8 mouse cellular contexts compared by ENCODE assay signal in genomic region chr10:117282049-117282448, GRCm38 (mm10). TPM values are rescaled to one million over a fixed set of nuclear protein-coding genes. Genes with fewer than 3 reads are reported as not detected.
DNase-seq lines count a peak whose midpoint lies in the region; ATAC-seq lines count a peak whose summit lies in the region.

TSS of gene Lyz2 (minus strand) at chr10:117282321.

- no peak within 1 kb of the TSS for H3K4me2 ChIP-seq in hindbrain, embryonic 12.5 days (replicated peaks)
- H3K4me2 ChIP-seq in liver, embryonic 13.5 days = peak within 1 kb of the TSS; percentile 9; the same call in 1 of the 2 replicates
- H3K4me2 ChIP-seq in neural tube, embryonic 12.5 days (replicated peaks) = no peak within 1 kb of the TSS

- H3K9me3 ChIP-seq in hindbrain, embryonic 12.5 days (replicated peaks) = no peaks in the 10 kb centered on the region
- no peaks in the 10 kb centered on the region for H3K9me3 ChIP-seq in liver, embryonic 13.5 days (replicated peaks)
- H3K9me3 ChIP-seq in neural tube, embryonic 12.5 days = no peaks in the 10 kb centered on the region

- no peak for ATAC-seq in hindbrain, embryonic 12.5 days (ENCODE audit: low FRiP score)
- ATAC-seq in liver, embryonic 13.5 days (ENCODE audit: low read depth) = no peak
- no peak for ATAC-seq in neural tube, embryonic 12.5 days (ENCODE audit: low FRiP score, low read depth)

- H3K36me3 ChIP-seq in hindbrain, embryonic 12.5 days = no peaks in the 10 kb centered on the region
- no peaks in the 10 kb centered on the region for H3K36me3 ChIP-seq in liver, embryonic 13.5 days
- H3K36me3 ChIP-seq in neural tube, embryonic 12.5 days = no peaks in the 10 kb centered on the region

- peak; percentile 9 to 10 for DNase-seq in cerebellum, postnatal 10 days
- DNase-seq in cerebellum, postnatal 25 days = no peak
- DNase-seq in adrenal gland, adult 8-10 months = no peak
- DNase-seq in gastrocnemius, adult 8-10 months (ENCODE audit: low spot score in 2 of 2) = no peak
- no peak for DNase-seq in liver, embryonic 13.5 days
- DNase-seq in frontal cortex, postnatal 10 days (ENCODE audit: low spot score in 2 of 2) = no peak

- no peak within 1 kb of the TSS for H3K9ac ChIP-seq in hindbrain, embryonic 12.5 days
- no peak within 1 kb of the TSS for H3K9ac ChIP-seq in liver, embryonic 13.5 days
- no peak within 1 kb of the TSS for H3K9ac ChIP-seq in neural tube, embryonic 12.5 days

- no peaks in the 10 kb centered on the region for H3K27me3 ChIP-seq in hindbrain, embryonic 12.5 days
- H3K27me3 ChIP-seq in liver, embryonic 13.5 days = no peaks in the 10 kb centered on the region
- no peaks in the 10 kb centered on the region for H3K27me3 ChIP-seq in neural tube, embryonic 12.5 days (replicated peaks)

- H3K4me3 ChIP-seq in hindbrain, embryonic 12.5 days = no peak within 1 kb of the TSS
- H3K4me3 ChIP-seq in liver, embryonic 13.5 days (replicated peaks) = peak within 1 kb of the TSS; percentile 11; the same call in 1 of the 2 replicates
- H3K4me3 ChIP-seq in neural tube, embryonic 12.5 days = no peak within 1 kb of the TSS

- no peak within 1 kb of the TSS for H3K27ac ChIP-seq in hindbrain, embryonic 12.5 days
- no peak within 1 kb of the TSS for H3K27ac ChIP-seq in liver, embryonic 13.5 days
- no peak within 1 kb of the TSS for H3K27ac ChIP-seq in neural tube, embryonic 12.5 days

- H3K4me1 ChIP-seq in hindbrain, embryonic 12.5 days = no peaks in the 10 kb centered on the region
- H3K4me1 ChIP-seq in liver, embryonic 13.5 days (replicated peaks) = no peaks in the 10 kb centered on the region
- no peaks in the 10 kb centered on the region for H3K4me1 ChIP-seq in neural tube, embryonic 12.5 days

- 75% methylated on average over 4 of the region's 4 CpGs for WGBS in hindbrain, embryonic 12.5 days
- 16% methylated on average over 4 of the region's 4 CpGs for WGBS in liver, embryonic 13.5 days (ENCODE audit: insufficient replicate concordance)
- 66% methylated on average over 4 of the region's 4 CpGs for WGBS in neural tube, embryonic 12.5 days

RNA-seq across cellular contexts. Expression of gene Lyz2, which starts in this region (rescaled TPM):
- 100 to 1,000 TPM; 174 to 471 (median 338) TPM for total RNA-seq in adrenal gland, adult 8-10 months (2022)
- total RNA-seq in gastrocnemius, adult 8-10 months (2022) = 10 to 100 TPM; 12.5 to 38.1 (median 25.6) TPM
- polyA plus RNA-seq in hindbrain, embryonic 12.5 days (2016; fragmentation: Nextera tagmentation; extraction: Ambion mirVana) = 16.9 and 17.5 TPM in 2 replicates
- 150 and 159 TPM in 2 replicates for polyA plus RNA-seq in liver, embryonic 13.5 days (2015; fragmentation: Nextera tagmentation; extraction: Ambion mirVana)
- polyA plus RNA-seq in neural tube, embryonic 12.5 days (2016; fragmentation: Nextera tagmentation; extraction: Ambion mirVana) = 16.2 and 16.7 TPM in 2 replicates

Comparison
In these comparisons a context has a peak if more than half of its experiments do, and no peak if none do; other contexts are left out.
1. RNA of gene Lyz2 (total RNA-seq): 174 to 471 TPM in adrenal gland, adult 8-10 months; 12.5 to 38.1 TPM in gastrocnemius, adult 8-10 months; every median in the first group is over 4 times any median in the second.
2. DNase-seq: peak in cerebellum, postnatal 10 days (2 of 2); none in cerebellum, postnatal 25 days (0 of 2), adrenal gland, adult 8-10 months (single experiment), gastrocnemius, adult 8-10 months (0 of 2), liver, embryonic 13.5 days (single experiment) and frontal cortex, postnatal 10 days (0 of 2).